ENCODE assay signal across 9 mouse cellular contexts in genomic region chr16:20591076-20591705, GRCm38 (mm10). TPM values are rescaled to one million over a fixed set of nuclear protein-coding genes. Genes with fewer than 3 reads are reported as not detected.
DNase-seq lines count a peak whose midpoint lies in the region; ATAC-seq and TF ChIP-seq lines count a peak whose summit lies in the region.
"Had no signal": no experiment of that assay in that cellular context is flagged by ENCODE, and none has a peak within 500 bp of the region (broad histone marks: within the 10 kb centered on the region; RNA-seq: fewer than 3 reads in every experiment).

No protein-coding gene starts in this region.

- no peak for TF ChIP-seq CTCF in cerebellum, adult 2 months (IDR thresholded peaks at IDR 0.05; ENCODE audit: borderline replicate concordance, insufficient read depth, low read depth, low read length)
- TF ChIP-seq CTCF in testis, adult 2 months (IDR thresholded peaks at IDR 0.05; ENCODE audit: control insufficient read depth, insufficient read depth, insufficient replicate concordance, low read depth, low read length): no peak

- no peaks in the 10 kb centered on the region for H3K4me1 ChIP-seq in cerebellum, adult 2 months (ENCODE audit: control insufficient read depth, insufficient read depth, low read length)
- H3K4me1 ChIP-seq in testis, adult 2 months (ENCODE audit: control insufficient read depth, insufficient read depth, low read length): peaks cover 10% of the 10 kb centered on the region
- peaks cover 50% of the 10 kb centered on the region for H3K4me1 ChIP-seq in liver, embryonic 12.5 days

- no peaks in the 10 kb centered on the region for H3K36me3 ChIP-seq in testis, adult 2 months (ENCODE audit: control insufficient read depth, insufficient read depth, low read length)
- no peaks in the 10 kb centered on the region for H3K36me3 ChIP-seq in liver, embryonic 12.5 days

- H3K27me3 ChIP-seq in cerebellum, adult 2 months (ENCODE audit: control insufficient read depth, insufficient read depth, low read length): no peaks in the 10 kb centered on the region
- H3K27me3 ChIP-seq in testis, adult 2 months (ENCODE audit: control insufficient read depth, insufficient read depth, low read length): no peaks in the 10 kb centered on the region
- peaks cover 82% of the 10 kb centered on the region for H3K27me3 ChIP-seq in liver, embryonic 12.5 days (replicated peaks)

- H3K4me2 ChIP-seq in liver, embryonic 12.5 days: peak overlapping the region; percentile 76

- WGBS in cerebellum, adult 2 months: 11% methylated on average over 48 of the region's 48 CpGs
- WGBS in liver, embryonic 12.5 days (ENCODE audit: insufficient replicate concordance): 5% methylated on average over 48 of the region's 48 CpGs

- no peak for ATAC-seq in liver, embryonic 12.5 days

- peak; percentile 10 to 39 for DNase-seq in cerebellum, postnatal 14 days
- no peak for DNase-seq in cerebellum, adult 2 months
- no peak for DNase-seq in testis, postnatal 14 days (ENCODE audit: low spot score)
- DNase-seq in layer of hippocampus, adult 11-12 months (ENCODE audit: low spot score): no peak
- DNase-seq in left cerebral cortex, adult 9 months (ENCODE audit: low spot score in 2 of 2): no peak
- DNase-seq in lung, postnatal 10 days: no peak
- DNase-seq: kidney, postnatal 10 days had no signal

- TF ChIP-seq POLR2A in cerebellum, adult 2 months (IDR thresholded peaks at IDR 0.05; ENCODE audit: borderline replicate concordance, insufficient read depth, low read length): no peak
- TF ChIP-seq POLR2A in testis, adult 2 months (IDR thresholded peaks at IDR 0.05; ENCODE audit: control insufficient read depth, low read depth, low read length): no peak

- no peak overlapping the region for H3K9ac ChIP-seq in liver, embryonic 12.5 days

- no peak overlapping the region for H3K27ac ChIP-seq in cerebellum, adult 2 months (ENCODE audit: insufficient read depth, low read length)
- H3K27ac ChIP-seq in testis, adult 2 months (ENCODE audit: control insufficient read depth, insufficient read depth, low read depth, low read length): no peak overlapping the region
- no peak overlapping the region for H3K27ac ChIP-seq in liver, embryonic 12.5 days

- H3K9me3 ChIP-seq in liver, embryonic 12.5 days (replicated peaks): no peaks in the 10 kb centered on the region

- H3K4me3 ChIP-seq in cerebellum, adult 2 months (replicated peaks; ENCODE audit: insufficient read depth, low read depth, low read length): no peak overlapping the region
- H3K4me3 ChIP-seq in testis, adult 2 months (ENCODE audit: control insufficient read depth, low read depth, low read length): peak overlapping the region; percentile 6
- H3K4me3 ChIP-seq in liver, embryonic 12.5 days: peak overlapping the region; percentile 50

RNA-seq across cellular contexts. Expression of gene Vwa5b2, which starts 1.9 kb away (rescaled TPM):
- polyA plus RNA-seq in cerebellum, adult 2 months (2012; rRNA removed): 46.7 and 58.1 TPM in 2 replicates
- 0.09 and 0.13 TPM in 2 replicates for polyA plus RNA-seq in testis, adult 2 months (2012; rRNA removed)
- 0.23 and 0.30 TPM in 2 replicates for polyA plus RNA-seq in liver, embryonic 12.5 days (2016; fragmentation: Nextera tagmentation; extraction: Ambion mirVana)

RNA-seq across cellular contexts. Expression of gene Eef1akmt4, which starts 20.2 kb away (rescaled TPM):
- polyA plus RNA-seq in cerebellum, adult 2 months (2012; rRNA removed): 2.1 and 2.2 TPM in 2 replicates
- polyA plus RNA-seq in testis, adult 2 months (2012; rRNA removed): 5.1 and 5.4 TPM in 2 replicates
- polyA plus RNA-seq in liver, embryonic 12.5 days (2016; fragmentation: Nextera tagmentation; extraction: Ambion mirVana): 27.4 and 28.6 TPM in 2 replicates

RNA-seq across cellular contexts. Expression of gene Gm49333, which starts 20.2 kb away (rescaled TPM):
- not detected in 2 replicates for polyA plus RNA-seq in cerebellum, adult 2 months (2012; rRNA removed)
- 0.11 and 0.15 TPM in 2 replicates for polyA plus RNA-seq in testis, adult 2 months (2012; rRNA removed)
- 0.21 TPM in 1 of 2 replicates, not detected in the other for polyA plus RNA-seq in liver, embryonic 12.5 days (2016; fragmentation: Nextera tagmentation; extraction: Ambion mirVana)

RNA-seq across cellular contexts. Expression of gene Alg3, which starts 20.3 kb away (rescaled TPM):
- polyA plus RNA-seq in cerebellum, adult 2 months (2012; rRNA removed): 23.5 and 25.6 TPM in 2 replicates
- polyA plus RNA-seq in testis, adult 2 months (2012; rRNA removed): 18.8 and 22.5 TPM in 2 replicates
- 35.0 and 36.0 TPM in 2 replicates for polyA plus RNA-seq in liver, embryonic 12.5 days (2016; fragmentation: Nextera tagmentation; extraction: Ambion mirVana)

RNA-seq across cellular contexts. Expression of gene Camk2n2, which starts 29.9 kb away (rescaled TPM):
- polyA plus RNA-seq in cerebellum, adult 2 months (2012; rRNA removed): 230 and 239 TPM in 2 replicates
- 21.5 and 22.1 TPM in 2 replicates for polyA plus RNA-seq in testis, adult 2 months (2012; rRNA removed)
- polyA plus RNA-seq in liver, embryonic 12.5 days (2016; fragmentation: Nextera tagmentation; extraction: Ambion mirVana): 0.56 and 0.61 TPM in 2 replicates

Comparison
In these comparisons a context has a peak if more than half of its experiments do, and no peak if none do; other contexts are left out.
1. DNase-seq: peak in cerebellum, postnatal 14 days (2 of 2); none in cerebellum, adult 2 months (0 of 2), testis, postnatal 14 days (single experiment), layer of hippocampus, adult 11-12 months (single experiment), left cerebral cortex, adult 9 months (0 of 2) and lung, postnatal 10 days (single experiment).
2. RNA of gene Vwa5b2, which starts 1.9 kb away (polyA plus RNA-seq): 46.7 to 58.1 TPM in cerebellum, adult 2 months; 0.23 to 0.30 TPM in liver, embryonic 12.5 days and 0.09 to 0.13 TPM in testis, adult 2 months; every median in the first group is over 10 times any median in the second.